Mouse (Mus musculus): Measurements from ENCODE around the gene Lrig2.

DNA sequence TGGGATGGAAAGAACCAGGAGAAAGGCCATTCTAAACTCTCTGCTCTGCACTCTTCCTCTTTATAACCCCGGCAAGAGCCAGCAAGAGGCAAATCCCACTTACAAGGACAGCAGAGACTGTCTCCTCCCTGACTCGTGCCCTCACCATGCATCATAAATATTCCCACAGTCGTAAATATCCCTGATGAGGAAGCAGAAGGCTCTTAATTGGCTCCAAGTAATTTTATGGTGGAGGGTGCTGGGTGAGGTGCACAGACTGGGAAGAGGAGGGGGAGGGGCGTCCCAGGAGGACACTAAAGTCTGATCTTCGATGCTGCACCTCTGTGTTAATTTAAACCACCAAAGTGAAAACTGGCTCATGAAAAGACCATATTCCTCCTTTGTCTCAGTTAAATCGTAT, 99.2 kb downstream of the Lrig2 start:
- TF ChIP-seq CTCF (IDR thresholded peaks at IDR 0.05; ENCODE audit: extremely low read depth, insufficient read depth, low read length) = no peak
- no peak for TF ChIP-seq POLR2A (IDR thresholded peaks at IDR 0.05; ENCODE audit: extremely low read depth, insufficient read depth, low read length)

Data from cortical plate, adult 2 months (tissue).